Mouse (Mus musculus): ENCODE measurements around the gene Atxn2. TPM values are rescaled to one million over a fixed set of nuclear protein-coding genes. Genes with fewer than 3 reads are reported as not detected.

Gene Atxn2
- polyA plus RNA-seq, 1 experiment = 42.8 TPM

- peaks cover 44% of the 10 kb centered on the region for H3K27me3 ChIP-seq (replicated peaks)
- no peaks in the 10 kb centered on the region for H3K9me3 ChIP-seq
- no peak overlapping the region for H3K4me3 ChIP-seq (replicated peaks)
- peaks cover 27% of the 10 kb centered on the region for H3K36me3 ChIP-seq (replicated peaks; ENCODE audit: low read length)
- H3K4me1 ChIP-seq = peaks cover 12% of the 10 kb centered on the region
- TF ChIP-seq FLI1 (IDR thresholded peaks at IDR 0.05; ENCODE audit: low read length) = no peak
- TF ChIP-seq GATA1 (IDR thresholded peaks at IDR 0.05; ENCODE audit: borderline replicate concordance, low read length) = no peak
These were observed 145.6 kb downstream of the Atxn2 start for GRCm38 (mm10) chr5:121856740-121857139.

GRCm38 (mm10) chr5:121858427-121858826 is 147.3 kb downstream of the Atxn2 start:
- peaks cover 10% of the 10 kb centered on the region for H3K36me3 ChIP-seq (replicated peaks; ENCODE audit: low read length)
- no peak overlapping the region for H3K4me3 ChIP-seq (replicated peaks)
- TF ChIP-seq GATA1 (IDR thresholded peaks at IDR 0.05; ENCODE audit: borderline replicate concordance, low read length) (no peak), FLI1 (IDR thresholded peaks at IDR 0.05; ENCODE audit: low read length) (no peak)
- no peaks in the 10 kb centered on the region for H3K9me3 ChIP-seq
- peaks cover 53% of the 10 kb centered on the region for H3K27me3 ChIP-seq (replicated peaks)
- peaks cover 4% of the 10 kb centered on the region; the same call in 1 of the 2 replicates for H3K4me1 ChIP-seq

- Histone ChIP-seq H3K9me3 (no peaks in the 10 kb centered on the region), H3K4me1 (peaks cover 7% of the 10 kb centered on the region; the same call in 1 of the 2 replicates), H3K36me3 (replicated peaks; ENCODE audit: low read length) (no peaks in the 10 kb centered on the region), H3K27me3 (replicated peaks) (peaks cover 59% of the 10 kb centered on the region), H3K4me3 (replicated peaks) (no peak overlapping the region)
- TF ChIP-seq GATA1 (IDR thresholded peaks at IDR 0.05; ENCODE audit: borderline replicate concordance, low read length) = no peak
- TF ChIP-seq FLI1 (IDR thresholded peaks at IDR 0.05; ENCODE audit: low read length) = no peak
These were observed 150.8 kb downstream of the Atxn2 start for GRCm38 (mm10) chr5:121861964-121862363.

GRCm38 (mm10) chr5:121864330-121864729 is 153.2 kb downstream of the Atxn2 start:
- Histone ChIP-seq H3K9me3 (no peaks in the 10 kb centered on the region), H3K36me3 (replicated peaks; ENCODE audit: low read length) (no peaks in the 10 kb centered on the region), H3K4me3 (replicated peaks) (no peak overlapping the region), H3K27me3 (replicated peaks) (peaks cover 73% of the 10 kb centered on the region), H3K4me1 (peaks cover 7% of the 10 kb centered on the region; the same call in 1 of the 2 replicates)
- TF ChIP-seq GATA1 (IDR thresholded peaks at IDR 0.05; ENCODE audit: borderline replicate concordance, low read length) = no peak
- TF ChIP-seq FLI1 (IDR thresholded peaks at IDR 0.05; ENCODE audit: low read length) = no peak

Other genes starting within 250 kb of the Atxn2 start
- 0.07 TPM in 1 of 2 replicates, not detected in the other for gene Adam1b, start 207.9 kb upstream of the Atxn2 start, polyA plus RNA-seq (2012; ENCODE audit: insufficient read depth, low replicate concordance)
- gene Adam1a, start 165.9 kb upstream of the Atxn2 start, polyA plus RNA-seq (2012; ENCODE audit: insufficient read depth, low replicate concordance) = not detected in 2 replicates
- gene Gm42878, start 165.9 kb upstream of the Atxn2 start, polyA plus RNA-seq (2012; ENCODE audit: insufficient read depth, low replicate concordance) = not detected in 2 replicates
- gene Mapkapk5, start 165.4 kb upstream of the Atxn2 start, polyA plus RNA-seq (2012; ENCODE audit: insufficient read depth, low replicate concordance) = 54.2 and 85.9 TPM in 2 replicates
- gene Aldh2, start 117.5 kb upstream of the Atxn2 start, polyA plus RNA-seq (2012; ENCODE audit: insufficient read depth, low replicate concordance) = 768 and 846 TPM in 2 replicates
- 2.2 and 2.6 TPM in 2 replicates for gene Acad12, start 92.4 kb upstream of the Atxn2 start, polyA plus RNA-seq (2012; ENCODE audit: insufficient read depth, low replicate concordance)
- gene Acad10, start 50.8 kb upstream of the Atxn2 start, polyA plus RNA-seq (2012; ENCODE audit: insufficient read depth, low replicate concordance) = 3.4 TPM in 1 of 2 replicates, not detected in the other
- 9.6 and 10.7 TPM in 2 replicates for gene Brap, start 50.8 kb upstream of the Atxn2 start, polyA plus RNA-seq (2012; ENCODE audit: insufficient read depth, low replicate concordance)
- 156 and 517 TPM in 2 replicates for gene Sh2b3, start 126.3 kb downstream of the Atxn2 start, polyA plus RNA-seq (2012; ENCODE audit: insufficient read depth, low replicate concordance)
- 12.8 and 13.0 TPM in 2 replicates for gene Pheta1, start 137.6 kb downstream of the Atxn2 start, polyA plus RNA-seq (2012; ENCODE audit: insufficient read depth, low replicate concordance)